ENCODE assay signal across 26 mouse cellular contexts in the genomic region with DNA sequence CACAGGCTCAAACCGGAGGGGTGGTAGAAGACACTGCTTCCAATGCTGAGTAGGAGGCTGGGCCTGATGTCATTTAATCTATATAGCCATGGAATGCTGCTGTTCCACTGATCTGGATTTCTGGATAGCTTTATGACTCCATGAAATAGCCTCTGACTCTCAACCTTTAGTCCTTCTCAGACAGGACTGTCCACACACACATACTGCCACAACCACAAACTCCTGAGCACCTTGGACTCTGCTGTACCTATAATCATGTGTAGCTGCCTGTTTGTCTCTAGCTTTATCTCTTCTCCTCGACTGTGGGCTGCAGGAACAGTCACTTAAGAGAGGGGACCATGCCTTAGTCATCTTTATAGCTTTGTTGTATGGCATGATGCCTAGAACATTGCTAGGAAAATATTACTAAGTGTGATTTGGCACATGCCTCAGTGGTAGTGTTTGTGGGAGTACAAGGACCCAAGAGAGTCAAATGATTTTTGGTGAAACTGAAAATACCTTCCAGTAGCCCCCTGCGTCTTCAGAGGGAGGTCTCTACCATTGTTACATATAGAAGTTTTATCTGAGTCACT.
DNase-seq lines count a peak whose midpoint lies in the region; TF ChIP-seq lines count a peak whose summit lies in the region.
"Had no signal": no experiment of that assay in that cellular context is flagged by ENCODE, and none has a peak within 500 bp of the region (broad histone marks: within the 10 kb centered on the region; RNA-seq: fewer than 3 reads in every experiment).

No protein-coding gene starts in this region.

- peak; percentile 2 to 61 for DNase-seq in frontal cortex, adult 2 months (ENCODE audit: extremely low spot score in 1 of 2, low spot score in 1 of 2)
- DNase-seq in frontal cortex, postnatal 10 days (ENCODE audit: low spot score in 2 of 2): no peak
- peak in 1 of 2 experiments; percentile 10 for DNase-seq in left cerebral cortex, adult 2 months (ENCODE audit: extremely low spot score in 1 of 2, low spot score in 2 of 2)
- no peak for DNase-seq in left cerebral cortex, postnatal 10 days (ENCODE audit: extremely low spot score in 1 of 2, low spot score in 2 of 2)
- peak; percentile 55 for DNase-seq in brain, adult 2 months (ENCODE audit: low read depth, low spot score)
- DNase-seq in left cerebral cortex, postnatal 25 days (ENCODE audit: low spot score in 2 of 2): peak; percentile 20 to 66
- no peak for DNase-seq in spleen, postnatal 10 days (ENCODE audit: low spot score in 2 of 2)
- DNase-seq: adrenal gland, adult 8-10 months; cerebellum, adult 11 months; cerebellum, adult 9-10 months; cerebellum, postnatal 36 days; gastrocnemius, postnatal 25 days; heart, adult 11 months; heart, postnatal 36 days; kidney, adult 11 months; kidney, postnatal 14 days; layer of hippocampus, postnatal 36 days; spleen, adult 18-20 months; thymus, adult 18-20 months; thymus, postnatal 25 days had no signal

- intact Hi-C loops in left cerebral cortex, adult 2 months (cut with DNase I): no loop called here
- intact Hi-C loops in left cerebral cortex, postnatal 10 days (cut with DNase I): no loop called here
- intact Hi-C loops in left cerebral cortex, postnatal 25 days (cut with DNase I): loop anchor here (10.0 kb wide), 1 partner anchor 200 kb away; no protein-coding TSS in a partner anchor

- no peak for TF ChIP-seq CTCF in left cerebral cortex, adult 2 months (IDR thresholded peaks at IDR 0.05)

- no peak overlapping the region for H3K4me3 ChIP-seq in left cerebral cortex, adult 2 months
- H3K4me3 ChIP-seq: hindbrain, embryonic 12.5 days; limb, embryonic 12.5 days; lung, embryonic 15.5 days; midbrain, embryonic 10.5 days had no signal

- H3K27ac ChIP-seq in left cerebral cortex, adult 2 months: 0 out of 2 replicates have a peak overlapping the region, but pooled peaks have one; percentile 19
- H3K27ac ChIP-seq: hindbrain, embryonic 12.5 days; hindbrain, postnatal 0 days; limb, embryonic 12.5 days; lung, embryonic 15.5 days; midbrain, embryonic 10.5 days; stomach, postnatal 0 days had no signal

Comparison
In these comparisons a context has a peak if more than half of its experiments do, and no peak if none do; other contexts are left out.
1. DNase-seq: peak in frontal cortex, adult 2 months (2 of 2), brain, adult 2 months (single experiment) and left cerebral cortex, postnatal 25 days (2 of 2); none in frontal cortex, postnatal 10 days (0 of 2), left cerebral cortex, postnatal 10 days (0 of 2) and spleen, postnatal 10 days (0 of 2).